Mouse (Mus musculus) midbrain, postnatal 0 days (tissue): ENCODE data around the gene Olfr1283. TPM values are rescaled to one million over a fixed set of nuclear protein-coding genes. Genes with fewer than 3 reads are reported as not detected.
"Not testable (repeated sequence)": the region's sequence is repeated elsewhere in the genome, so short reads cannot be mapped to it uniquely, and the experiment has no call there.

ENCODE experiments used
- ATAC-seq: fragments of 200-750 bp; cut with Nextera tagmentation; 2 replicates; pipeline ENCODE4 v1.8.0; 2017; ENCODE audit warnings: moderate number of reproducible peaks, mild to moderate bottlenecking, moderate TSS enrichment, moderate library complexity; ENCODE audit not compliant: low FRiP score
- DNase-seq: peaks from one replicate; pipeline ENCODE4 v3.0.0-alpha.2; 2015; ENCODE audit warnings: low spot score
- H3K27ac ChIP-seq: fragments of 300-500 bp; sonication (generic); 2 replicates; pipeline ENCODE4 v1.5.1; 2014; ENCODE audit warnings: low read depth, mild to moderate bottlenecking, low read length, mixed read lengths
- H3K27me3 ChIP-seq: fragments of 300-500 bp; sonication (generic); 2 replicates; pipeline ENCODE4 v1.6.1; 2014; ENCODE audit warnings: low read length, control low read depth, mixed read lengths; ENCODE audit not compliant: insufficient read depth
- H3K36me3 ChIP-seq: fragments of 300-500 bp; sonication (generic); 2 replicates; pipeline ENCODE4 v1.6.1; 2014; ENCODE audit warnings: low read length, control low read depth, mixed read lengths; ENCODE audit not compliant: insufficient read depth
- H3K4me1 ChIP-seq: fragments of 300-500 bp; sonication (generic); 2 replicates; pipeline ENCODE4 v1.6.1; 2014; ENCODE audit warnings: mild to moderate bottlenecking, control low read depth, antibody characterized with exemption, low read length, mixed read lengths; ENCODE audit not compliant: insufficient read depth
- H3K4me2 ChIP-seq: fragments of 300-500 bp; sonication (generic); 2 replicates; pipeline ENCODE4 v1.6.1; 2014; ENCODE audit warnings: low read depth, mild to moderate bottlenecking, low read length, mixed read lengths; ENCODE audit not compliant: poor library complexity, severe bottlenecking
- H3K4me3 ChIP-seq: fragments of 300-500 bp; sonication (generic); 2 replicates; pipeline ENCODE4 v1.5.1; 2014; ENCODE audit warnings: low read depth, mild to moderate bottlenecking, low read length, moderate library complexity
- H3K9ac ChIP-seq: fragments of 300-500 bp; sonication (generic); replicated peaks from 2 replicates; pipeline ENCODE4 v1.6.1; 2014; ENCODE audit warnings: mild to moderate bottlenecking, low read length, moderate library complexity, mixed read lengths; ENCODE audit not compliant: poor library complexity, severe bottlenecking
- H3K9me3 ChIP-seq: fragments of 300-500 bp; sonication (generic); 2 replicates; pipeline ENCODE4 v1.6.1; 2016; ENCODE audit warnings: low read length, control low read depth
- CTCF ChIP-seq: IDR thresholded peaks from 2 replicates; pipeline ENCODE4 v1.5.1; 2016; ENCODE audit warnings: antibody characterized with exemption, mild to moderate bottlenecking
- WGBS: fragments of 180-500 bp; shearing (Covaris S2); extraction: QIAGEN DNeasy Blood & Tissue Kit; methylation state at CpG from one replicate; pipeline ENCODE4 v1.1.7; 2014; 5-methylcytosine and 5-hydroxymethylcytosine counted together
- polyA plus RNA-seq: library from polyadenylated mRNA; unstranded; fragments of >200 nt; fragmentation: Nextera tagmentation; extraction: Ambion mirVana; gene quantifications from 2 replicates; pipeline ENCODE4 v1.2.1, GENCODE M21; 2015
- total RNA-seq: library from RNA; depleted of rRNA; stranded (reverse); fragments of >200 nt; gene quantifications from 2 replicates; pipeline ENCODE4 v1.2.3, GENCODE M21; 2014; rRNA removed

The Olfr1283 gene
- total RNA-seq = not detected in 2 replicates
- not detected in 2 replicates for polyA plus RNA-seq

DNA sequence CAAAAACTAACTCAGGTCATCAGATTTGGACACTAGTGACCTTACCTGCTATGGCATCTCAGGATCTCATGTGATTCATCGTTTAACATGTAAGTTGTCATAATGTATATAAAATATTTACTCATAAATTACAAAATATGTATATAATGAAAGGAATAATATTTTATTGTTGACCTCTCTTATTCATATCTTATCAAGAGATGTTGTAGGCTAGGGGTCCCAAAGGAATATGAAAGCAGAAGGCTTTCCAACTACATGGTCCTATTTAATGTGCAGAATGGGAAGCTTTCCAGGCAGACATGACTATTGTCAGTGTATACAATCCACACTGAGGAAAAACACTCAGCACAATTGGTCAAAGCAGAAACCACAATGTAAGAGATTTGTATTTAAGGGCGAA, at the start of gene Olfr1283:
Gene Olfr1283, plus strand, starts transcription at position 301 of the 400 bp plus-strand sequence.
- Histone ChIP-seq H3K27ac (no peak within 1 kb of the TSS), H3K4me2 (no peak within 1 kb of the TSS), H3K27me3 (no peaks in the 10 kb centered on the region), H3K36me3 (no peaks in the 10 kb centered on the region), H3K4me3 (no peak within 1 kb of the TSS), H3K9me3 (no peaks in the 10 kb centered on the region), H3K9ac (no peak within 1 kb of the TSS), H3K4me1 (no peaks in the 10 kb centered on the region)
- ATAC-seq (no peak), DNase-seq (no peak)
- WGBS = 78% methylated on average over 2 of the region's 2 CpGs
- TF ChIP-seq CTCF = no peak

DNA sequence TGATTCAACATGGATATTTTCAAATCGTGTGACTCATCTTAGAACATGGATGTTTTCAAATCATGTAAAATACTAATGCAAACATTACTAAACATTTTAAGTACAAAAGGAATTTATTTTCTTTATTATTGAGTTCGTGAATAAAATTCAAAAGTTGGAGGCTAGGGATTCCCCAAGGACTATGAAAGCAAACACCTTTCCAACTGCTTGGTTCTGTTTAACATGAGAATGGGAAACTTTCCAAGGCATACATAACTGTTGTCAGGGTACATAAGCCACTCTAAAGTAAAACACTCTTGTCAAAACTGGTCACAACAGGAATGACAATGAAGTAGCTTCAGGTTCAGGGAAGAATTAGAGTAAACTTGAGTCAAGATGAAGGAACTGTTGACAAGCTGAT, 40.4 kb upstream of the Olfr1283 start, which contains the start of gene Olfr1281:
Gene Olfr1281, plus strand, starts transcription at position 301 of the 400 bp plus-strand sequence.
- 76% methylated on average over 2 of the region's 2 CpGs for WGBS
- no peak for TF ChIP-seq CTCF
- H3K4me1 ChIP-seq = no peaks in the 10 kb centered on the region

DNA sequence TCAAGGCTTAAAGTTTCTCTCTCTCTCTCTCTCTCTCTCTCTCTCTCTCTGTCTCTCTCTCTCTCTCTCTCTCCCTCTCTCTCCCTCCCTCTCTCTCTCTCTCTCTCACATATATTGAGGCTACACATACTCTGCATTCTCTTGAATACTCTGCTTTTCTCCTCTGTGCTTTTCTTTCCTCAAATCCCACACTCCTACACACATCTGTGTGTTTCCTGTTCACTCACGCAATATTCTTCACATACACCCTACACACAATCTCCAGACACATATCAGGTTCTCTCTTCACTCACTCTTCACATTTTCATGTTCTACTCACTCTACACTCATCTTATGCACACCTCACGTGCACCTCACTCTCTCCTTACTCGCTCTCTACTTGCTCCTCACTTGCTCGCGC, 32.9 kb upstream of the Olfr1283 start:
- not testable (repeated sequence) for H3K4me2 ChIP-seq, H3K27me3 ChIP-seq, H3K4me3 ChIP-seq, H3K27ac ChIP-seq, H3K9me3 ChIP-seq, H3K9ac ChIP-seq, ATAC-seq, H3K4me1 ChIP-seq, H3K36me3 ChIP-seq, DNase-seq
- WGBS = 91% methylated on average over 5 of the region's 5 CpGs

More for the DNA sequence above, 40.4 kb upstream of the Olfr1283 start, which contains the start of gene Olfr1281:
- Histone ChIP-seq H3K9me3 (no peaks in the 10 kb centered on the region), H3K4me2 (no peak within 1 kb of the TSS), H3K36me3 (no peaks in the 10 kb centered on the region), H3K27me3 (no peaks in the 10 kb centered on the region), H3K9ac (no peak within 1 kb of the TSS), H3K27ac (no peak within 1 kb of the TSS), H3K4me3 (no peak within 1 kb of the TSS)
- ATAC-seq (no peak), DNase-seq (no peak)

DNA sequence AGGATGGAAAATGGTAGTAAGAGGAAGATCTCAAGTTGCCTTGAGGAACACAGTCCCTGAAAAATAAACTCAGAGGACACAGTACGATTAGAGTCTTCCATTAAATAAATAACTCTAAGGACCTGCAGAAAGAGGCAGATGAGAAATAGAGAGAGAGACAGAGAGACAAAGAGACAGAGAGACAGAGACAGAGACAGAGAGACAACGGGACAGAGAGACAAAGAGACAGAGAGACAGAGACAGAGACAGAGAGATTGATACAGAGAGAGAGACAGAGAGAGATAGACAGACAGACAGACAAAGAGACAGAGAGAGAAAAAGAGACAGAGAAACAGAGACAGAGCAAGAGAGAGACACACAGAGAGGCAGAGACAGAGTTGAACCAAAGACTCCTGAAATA, 30.6 kb upstream of the Olfr1283 start, which contains the start of gene Olfr1282:
Gene Olfr1282, minus strand, starts transcription at position 101 of the 400 bp plus-strand sequence.
- Histone ChIP-seq H3K4me1 (no peaks in the 10 kb centered on the region), H3K9me3 (no peaks in the 10 kb centered on the region), H3K4me3 (no peak within 1 kb of the TSS), H3K4me2 (no peak within 1 kb of the TSS), H3K27me3 (no peaks in the 10 kb centered on the region), H3K36me3 (no peaks in the 10 kb centered on the region), H3K27ac (no peak within 1 kb of the TSS), H3K9ac (no peak within 1 kb of the TSS)
- TF ChIP-seq CTCF = no peak
- 78% methylated on average over 2 of the region's 2 CpGs for WGBS
- no peak for ATAC-seq
- DNase-seq = no peak

GRCm38 (mm10) chr2:111375222-111375621, 8.6 kb downstream of the Olfr1283 start, which contains the start of gene Olfr1284:
Gene Olfr1284 (plus strand): TSS chr2:111375522.
- no peak within 1 kb of the TSS for H3K4me3 ChIP-seq
- ATAC-seq = no peak
- TF ChIP-seq CTCF = no peak
- no peak within 1 kb of the TSS for H3K9ac ChIP-seq
- no peaks in the 10 kb centered on the region for H3K4me1 ChIP-seq
- no peak for DNase-seq
- H3K4me2 ChIP-seq = no peak within 1 kb of the TSS
- H3K27me3 ChIP-seq = no peaks in the 10 kb centered on the region
- no peak within 1 kb of the TSS for H3K27ac ChIP-seq
- WGBS = 76% methylated on average over 1 of the region's 1 CpGs
- H3K9me3 ChIP-seq = no peaks in the 10 kb centered on the region
- no peaks in the 10 kb centered on the region for H3K36me3 ChIP-seq

Other genes starting within 250 kb of the Olfr1283 start
- not detected in 2 replicates for gene Gm15130, start 213.9 kb upstream of the Olfr1283 start, total RNA-seq
- not detected in 2 replicates for gene Gm15130, start 213.9 kb upstream of the Olfr1283 start, polyA plus RNA-seq
- gene 4930430A15Rik, start 137.2 kb upstream of the Olfr1283 start, total RNA-seq = not detected in 2 replicates
- not detected in 2 replicates for gene 4930430A15Rik, start 137.2 kb upstream of the Olfr1283 start, polyA plus RNA-seq
- gene Olfr1275, start 131.5 kb upstream of the Olfr1283 start, total RNA-seq = not detected in 2 replicates
- gene Olfr1275, start 131.5 kb upstream of the Olfr1283 start, polyA plus RNA-seq = not detected in 2 replicates
- gene Olfr1276, start 112.3 kb upstream of the Olfr1283 start, total RNA-seq = not detected in 2 replicates
- gene Olfr1276, start 112.3 kb upstream of the Olfr1283 start, polyA plus RNA-seq = not detected in 2 replicates
- not detected in 2 replicates for gene Olfr1277, start 92.7 kb upstream of the Olfr1283 start, total RNA-seq
- not detected in 2 replicates for gene Olfr1277, start 92.7 kb upstream of the Olfr1283 start, polyA plus RNA-seq
- not detected in 2 replicates for gene Olfr1278, start 76.7 kb upstream of the Olfr1283 start, total RNA-seq
- not detected in 2 replicates for gene Olfr1278, start 76.7 kb upstream of the Olfr1283 start, polyA plus RNA-seq
- not detected in 2 replicates for gene Olfr1279, start 66.2 kb upstream of the Olfr1283 start, total RNA-seq
- not detected in 2 replicates for gene Olfr1279, start 66.2 kb upstream of the Olfr1283 start, polyA plus RNA-seq
- not detected in 2 replicates for gene Olfr1280, start 52.8 kb upstream of the Olfr1283 start, total RNA-seq
- gene Olfr1280, start 52.8 kb upstream of the Olfr1283 start, polyA plus RNA-seq = not detected in 2 replicates
- not detected in 2 replicates for gene Olfr1281, start 40.3 kb upstream of the Olfr1283 start, total RNA-seq
- not detected in 2 replicates for gene Olfr1281, start 40.3 kb upstream of the Olfr1283 start, polyA plus RNA-seq
- not detected in 2 replicates for gene Olfr1282, start 30.7 kb upstream of the Olfr1283 start, total RNA-seq
- gene Olfr1282, start 30.7 kb upstream of the Olfr1283 start, polyA plus RNA-seq = not detected in 2 replicates
- not detected in 2 replicates for gene Olfr1284, start 8.7 kb downstream of the Olfr1283 start, total RNA-seq
- gene Olfr1284, start 8.7 kb downstream of the Olfr1283 start, polyA plus RNA-seq = not detected in 2 replicates
- gene Olfr1286, start 56.3 kb downstream of the Olfr1283 start, total RNA-seq = not detected in 2 replicates
- gene Olfr1286, start 56.3 kb downstream of the Olfr1283 start, polyA plus RNA-seq = not detected in 2 replicates
- gene Olfr1287, start 82.4 kb downstream of the Olfr1283 start, total RNA-seq = not detected in 2 replicates
- gene Olfr1287, start 82.4 kb downstream of the Olfr1283 start, polyA plus RNA-seq = not detected in 2 replicates
- gene Olfr1288, start 107.3 kb downstream of the Olfr1283 start, total RNA-seq = not detected in 2 replicates
- gene Olfr1288, start 107.3 kb downstream of the Olfr1283 start, polyA plus RNA-seq = not detected in 2 replicates
- not detected in 2 replicates for gene Olfr1289, start 114.0 kb downstream of the Olfr1283 start, total RNA-seq
- not detected in 2 replicates for gene Olfr1289, start 114.0 kb downstream of the Olfr1283 start, polyA plus RNA-seq
- not detected in 2 replicates for gene Olfr1290, start 127.0 kb downstream of the Olfr1283 start, total RNA-seq
- gene Olfr1290, start 127.0 kb downstream of the Olfr1283 start, polyA plus RNA-seq = not detected in 2 replicates
- not detected in 2 replicates for gene Olfr1291-ps1, start 130.4 kb downstream of the Olfr1283 start, total RNA-seq
- not detected in 2 replicates for gene Olfr1291-ps1, start 130.4 kb downstream of the Olfr1283 start, polyA plus RNA-seq
- gene Olfr1293-ps, start 158.4 kb downstream of the Olfr1283 start, total RNA-seq = not detected in 2 replicates
- gene Olfr1293-ps, start 158.4 kb downstream of the Olfr1283 start, polyA plus RNA-seq = not detected in 2 replicates
- gene Olfr1294, start 173.5 kb downstream of the Olfr1283 start, total RNA-seq = not detected in 2 replicates
- gene Olfr1294, start 173.5 kb downstream of the Olfr1283 start, polyA plus RNA-seq = not detected in 2 replicates
- gene Olfr1295, start 202.9 kb downstream of the Olfr1283 start, total RNA-seq = not detected in 2 replicates
- gene Olfr1295, start 202.9 kb downstream of the Olfr1283 start, polyA plus RNA-seq = not detected in 2 replicates